Mouse (Mus musculus) adrenal gland, postnatal 0 days (tissue): ENCODE data around the gene Gm20795. TPM values are rescaled to one million over a fixed set of nuclear protein-coding genes. Genes with fewer than 3 reads are reported as not detected.

Source experiments
- polyA plus RNA-seq: library from polyadenylated mRNA; unstranded; fragments of >200 nt; fragmentation: Nextera tagmentation; extraction: Ambion mirVana; gene quantifications from 2 replicates; pipeline ENCODE4 v1.2.1, GENCODE M21; 2015

Gm20795 gene
- polyA plus RNA-seq, result not detected in 2 replicates

DNA sequence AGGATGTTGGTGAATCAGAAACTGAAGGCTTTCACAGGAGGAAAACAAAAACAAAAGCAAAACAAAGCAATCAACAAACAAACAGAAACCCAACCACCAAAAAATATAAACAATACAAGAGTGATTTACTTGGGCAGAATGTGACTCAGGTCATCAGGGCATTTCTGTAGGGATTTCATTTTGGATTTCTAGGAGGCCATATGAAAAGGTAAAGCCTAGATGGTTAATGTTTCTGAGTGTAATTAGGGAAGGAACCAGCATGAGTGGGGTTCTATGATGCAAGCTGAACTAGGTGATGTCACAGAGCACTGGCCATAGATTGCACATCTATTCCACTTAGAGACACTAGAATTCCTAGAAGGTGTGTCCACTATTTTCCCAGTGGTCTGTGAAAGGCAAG is at the start of gene Gm20795:
TSS of gene Gm20795 (plus strand) at position 301 of the 400 bp plus-strand sequence.

GRCm38 (mm10) chrY:40775665-40776064 is 29.0 kb upstream of the Gm20795 start, which contains the start of gene Gm21797:
Gene Gm21797 (minus strand): TSS chrY:40775765.

Other genes with a start within 250 kb of the Gm20795 start
- gene Gm21852, start 152.9 kb upstream of the Gm20795 start, polyA plus RNA-seq, result not detected in 2 replicates
- gene Gm21797, start 29.1 kb upstream of the Gm20795 start, polyA plus RNA-seq, result not detected in 2 replicates